ENCODE assay signal across 19 mouse cellular contexts in the genomic region with DNA sequence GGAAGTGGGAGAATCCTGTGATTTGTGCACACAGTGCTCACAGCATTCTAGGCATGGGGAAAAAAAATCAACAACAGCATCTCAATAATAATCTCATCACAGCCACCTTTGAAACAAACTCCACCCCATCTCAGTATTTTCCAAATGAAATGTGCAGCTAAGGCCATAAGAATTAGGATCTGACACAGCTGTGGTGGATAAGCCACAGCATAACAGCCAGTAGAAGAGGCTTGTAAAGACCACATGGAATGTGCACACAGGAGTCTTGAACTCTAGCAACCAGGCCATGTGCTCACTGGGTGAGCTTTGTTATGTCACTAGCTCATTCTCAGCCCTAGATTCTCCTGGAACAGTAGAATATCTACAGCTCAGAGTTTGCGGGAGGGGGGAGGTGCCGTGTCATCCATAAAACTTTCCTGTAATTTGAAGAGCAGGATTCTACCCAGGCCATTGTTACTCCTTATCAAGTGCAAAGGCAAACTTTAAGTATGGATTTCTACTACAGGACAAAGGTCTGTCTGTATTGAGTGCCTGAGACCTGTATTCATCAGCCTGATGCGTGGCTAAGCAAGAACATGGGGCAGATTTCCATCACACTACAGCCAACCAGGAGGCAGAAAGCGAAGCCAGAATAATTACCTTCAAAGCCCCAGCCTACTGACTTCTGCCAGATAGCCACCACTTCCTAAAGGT.
DNase-seq lines count a peak whose midpoint lies in the region; ATAC-seq and TF ChIP-seq lines count a peak whose summit lies in the region.
"Had no signal": no experiment of that assay in that cellular context is flagged by ENCODE, and none has a peak within 500 bp of the region (broad histone marks: within the 10 kb centered on the region; RNA-seq: fewer than 3 reads in every experiment).

No protein-coding gene starts in this region.

- H3K4me1 ChIP-seq in hindbrain, embryonic 15.5 days (replicated peaks): peaks cover 5% of the 10 kb centered on the region; the same call in 1 of the 2 replicates
- H3K4me1 ChIP-seq in hindbrain, postnatal 0 days (ENCODE audit: insufficient read depth, low read length): peaks cover 4% of the 10 kb centered on the region; the same call in 1 of the 2 replicates
- H3K4me1 ChIP-seq in midbrain, embryonic 10.5 days: peaks cover 66% of the 10 kb centered on the region
- peaks cover 2% of the 10 kb centered on the region for H3K4me1 ChIP-seq in midbrain, embryonic 16.5 days (ENCODE audit: control insufficient read depth, insufficient read depth, low read length)
- peaks cover 16% of the 10 kb centered on the region; the same call in 1 of the 2 replicates for H3K4me1 ChIP-seq in intestine, postnatal 0 days (replicated peaks; ENCODE audit: control insufficient read depth, insufficient read depth, low read length)
- H3K4me1 ChIP-seq in stomach, embryonic 15.5 days: peaks cover 15% of the 10 kb centered on the region

- H3K27ac ChIP-seq in hindbrain, embryonic 15.5 days (replicated peaks): 0 out of 2 replicates have a peak overlapping the region, but pooled peaks have one; percentile 27
- no peak overlapping the region for H3K27ac ChIP-seq in hindbrain, postnatal 0 days
- peak overlapping the region; percentile 57 for H3K27ac ChIP-seq in midbrain, embryonic 10.5 days (replicated peaks)
- H3K27ac ChIP-seq in midbrain, embryonic 16.5 days (ENCODE audit: low read length): no peak overlapping the region
- no peak overlapping the region for H3K27ac ChIP-seq in intestine, postnatal 0 days (ENCODE audit: low read depth, low read length)
- peak overlapping the region; percentile 60 for H3K27ac ChIP-seq in stomach, embryonic 15.5 days
- H3K27ac ChIP-seq: left cerebral cortex, adult 2 months; neural tube, embryonic 12.5 days had no signal

- no peak overlapping the region for H3K4me3 ChIP-seq in hindbrain, embryonic 15.5 days
- H3K4me3 ChIP-seq in hindbrain, postnatal 0 days (ENCODE audit: low read length): no peak overlapping the region
- no peak overlapping the region for H3K4me3 ChIP-seq in midbrain, embryonic 10.5 days
- no peak overlapping the region for H3K4me3 ChIP-seq in midbrain, embryonic 16.5 days (ENCODE audit: low read depth, low read length)
- H3K4me3 ChIP-seq in intestine, postnatal 0 days (ENCODE audit: low read depth, low read length): no peak overlapping the region
- H3K4me3 ChIP-seq in stomach, embryonic 15.5 days (replicated peaks): no peak overlapping the region
- H3K4me3 ChIP-seq: heart, embryonic 12.5 days; left cerebral cortex, adult 2 months; neural tube, embryonic 12.5 days had no signal

- ATAC-seq in hindbrain, embryonic 15.5 days (ENCODE audit: low FRiP score, low read depth): no peak
- ATAC-seq in hindbrain, postnatal 0 days: no peak
- ATAC-seq in midbrain, embryonic 16.5 days: no peak
- peak; percentile 82 for ATAC-seq in intestine, postnatal 0 days
- no peak for ATAC-seq in stomach, embryonic 15.5 days (ENCODE audit: insufficient read depth, low FRiP score, low read depth)
- ATAC-seq: forebrain, embryonic 14.5 days had no signal

- no peak overlapping the region for H3K9ac ChIP-seq in hindbrain, embryonic 15.5 days
- H3K9ac ChIP-seq in hindbrain, postnatal 0 days (replicated peaks; ENCODE audit: low read length): no peak overlapping the region
- no peak overlapping the region for H3K9ac ChIP-seq in midbrain, embryonic 16.5 days (ENCODE audit: low read depth, low read length)
- H3K9ac ChIP-seq in intestine, postnatal 0 days (ENCODE audit: low read depth, low read length): no peak overlapping the region
- H3K9ac ChIP-seq in stomach, embryonic 15.5 days: no peak overlapping the region
- H3K9ac ChIP-seq: heart, embryonic 12.5 days; neural tube, embryonic 12.5 days had no signal

- no peak overlapping the region for H3K4me2 ChIP-seq in hindbrain, embryonic 15.5 days
- H3K4me2 ChIP-seq in hindbrain, postnatal 0 days (ENCODE audit: low read depth, low read length): no peak overlapping the region
- H3K4me2 ChIP-seq in midbrain, embryonic 16.5 days (ENCODE audit: low read length): no peak overlapping the region
- H3K4me2 ChIP-seq in intestine, postnatal 0 days (replicated peaks; ENCODE audit: low read depth): no peak overlapping the region
- H3K4me2 ChIP-seq in stomach, embryonic 15.5 days: no peak overlapping the region
- H3K4me2 ChIP-seq: heart, embryonic 12.5 days; liver, embryonic 11.5 days; neural tube, embryonic 12.5 days had no signal

- no peak for DNase-seq in hindbrain, postnatal 0 days (ENCODE audit: low spot score)
- no peak for DNase-seq in midbrain, embryonic 10.5 days (ENCODE audit: low spot score)
- no peak for DNase-seq in neural tube, embryonic 10.5 days (ENCODE audit: extremely low spot score, low spot score)
- no peak for DNase-seq in adrenal gland, adult (ENCODE audit: inconsistent age in 2 of 2, low spot score in 1 of 2)
- DNase-seq: adrenal gland, adult 2 months; cerebellum, adult 2 months; gastrocnemius, postnatal 10 days; kidney, adult 8-10 months; right cerebral cortex, postnatal 25 days; thymus, postnatal 14 days had no signal

- H3K27me3 ChIP-seq in hindbrain, embryonic 15.5 days: no peaks in the 10 kb centered on the region; the same call in 1 of the 2 replicates
- H3K27me3 ChIP-seq in hindbrain, postnatal 0 days (ENCODE audit: insufficient read depth, low read length): no peaks in the 10 kb centered on the region
- H3K27me3 ChIP-seq in midbrain, embryonic 10.5 days (ENCODE audit: low read depth, poor library complexity, severe bottlenecking): peaks cover 11% of the 10 kb centered on the region
- no peaks in the 10 kb centered on the region for H3K27me3 ChIP-seq in midbrain, embryonic 16.5 days (ENCODE audit: control insufficient read depth, insufficient read depth, low read depth, low read length)
- no peaks in the 10 kb centered on the region for H3K27me3 ChIP-seq in intestine, postnatal 0 days (replicated peaks; ENCODE audit: control insufficient read depth, insufficient read depth, low read length)
- no peaks in the 10 kb centered on the region for H3K27me3 ChIP-seq in stomach, embryonic 15.5 days (replicated peaks)
- H3K27me3 ChIP-seq: heart, embryonic 12.5 days; neural tube, embryonic 12.5 days had no signal

- 93% methylated on average over 4 of the region's 4 CpGs for WGBS in hindbrain, embryonic 15.5 days
- WGBS in hindbrain, postnatal 0 days: 89% methylated on average over 4 of the region's 4 CpGs
- 95% methylated on average over 4 of the region's 4 CpGs for WGBS in midbrain, embryonic 10.5 days
- 91% methylated on average over 4 of the region's 4 CpGs for WGBS in midbrain, embryonic 16.5 days
- WGBS in intestine, postnatal 0 days: 43% methylated on average over 4 of the region's 4 CpGs
- WGBS in stomach, embryonic 15.5 days: 71% methylated on average over 4 of the region's 4 CpGs

- H3K36me3 ChIP-seq in hindbrain, embryonic 15.5 days: no peaks in the 10 kb centered on the region
- H3K36me3 ChIP-seq in hindbrain, postnatal 0 days (ENCODE audit: insufficient read depth, low read length): no peaks in the 10 kb centered on the region
- H3K36me3 ChIP-seq in midbrain, embryonic 10.5 days: no peaks in the 10 kb centered on the region
- H3K36me3 ChIP-seq in midbrain, embryonic 16.5 days (ENCODE audit: control insufficient read depth, insufficient read depth, low read length): no peaks in the 10 kb centered on the region
- H3K36me3 ChIP-seq in intestine, postnatal 0 days (ENCODE audit: control insufficient read depth, insufficient read depth): no peaks in the 10 kb centered on the region
- no peaks in the 10 kb centered on the region for H3K36me3 ChIP-seq in stomach, embryonic 15.5 days
- H3K36me3 ChIP-seq: heart, embryonic 12.5 days; neural tube, embryonic 12.5 days had no signal

- TF ChIP-seq CTCF in hindbrain, postnatal 0 days (IDR thresholded peaks at IDR 0.05; ENCODE audit: low read depth): no peak
- TF ChIP-seq CTCF in intestine, postnatal 0 days (IDR thresholded peaks at IDR 0.05; ENCODE audit: low read depth): no peak

- no peaks in the 10 kb centered on the region for H3K9me3 ChIP-seq in hindbrain, embryonic 15.5 days
- H3K9me3 ChIP-seq in hindbrain, postnatal 0 days (ENCODE audit: low read length): no peaks in the 10 kb centered on the region
- no peaks in the 10 kb centered on the region for H3K9me3 ChIP-seq in midbrain, embryonic 10.5 days (replicated peaks)
- no peaks in the 10 kb centered on the region for H3K9me3 ChIP-seq in midbrain, embryonic 16.5 days (replicated peaks; ENCODE audit: control insufficient read depth, low read length, poor library complexity, severe bottlenecking)
- no peaks in the 10 kb centered on the region for H3K9me3 ChIP-seq in intestine, postnatal 0 days (ENCODE audit: control insufficient read depth)
- H3K9me3 ChIP-seq in stomach, embryonic 15.5 days: no peaks in the 10 kb centered on the region
- H3K9me3 ChIP-seq: heart, embryonic 12.5 days; neural tube, embryonic 12.5 days had no signal

Comparison
In these comparisons a context has a peak if more than half of its experiments do, and no peak if none do; other contexts are left out.
1. H3K27ac ChIP-seq: peak in hindbrain, embryonic 15.5 days (single experiment), midbrain, embryonic 10.5 days (single experiment) and stomach, embryonic 15.5 days (single experiment); none in hindbrain, postnatal 0 days (single experiment), midbrain, embryonic 16.5 days (single experiment) and intestine, postnatal 0 days (single experiment).